Mouse (Mus musculus): ENCODE measurements around the gene Rmdn2.

DNA sequence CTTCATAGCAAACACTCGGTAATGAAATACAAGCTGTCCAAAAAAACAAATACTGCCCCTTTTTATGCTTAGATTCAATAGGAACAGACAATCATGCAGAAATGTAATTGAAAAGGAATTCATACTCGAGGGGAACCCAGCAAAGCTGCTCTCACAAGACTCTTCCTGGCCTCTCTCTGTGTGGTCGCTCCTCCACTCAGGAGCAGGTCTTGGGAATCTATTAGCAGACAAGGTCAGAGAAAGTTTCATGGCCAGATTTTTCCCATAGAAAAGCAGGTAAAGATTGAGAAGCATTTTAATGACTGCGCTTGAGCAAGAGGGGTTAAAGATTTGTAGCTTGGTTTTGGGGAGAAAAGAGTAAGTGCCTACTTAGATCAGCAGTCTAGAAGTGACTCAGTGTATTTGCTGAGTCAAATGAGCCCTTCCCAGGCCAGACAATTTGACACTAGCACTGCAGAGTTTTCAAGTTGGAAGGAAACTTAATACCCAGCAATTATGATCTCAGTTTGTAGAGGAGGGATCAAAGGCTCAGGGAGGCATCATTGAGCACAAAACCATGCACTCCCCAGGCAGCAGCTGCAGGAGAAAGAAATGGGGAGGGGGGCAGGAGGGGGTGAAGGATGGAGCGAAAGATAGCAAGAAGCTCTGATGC is 127.3 kb downstream of the Rmdn2 start:
- no peak for TF ChIP-seq CTCF (conservative IDR thresholded peaks at IDR 0.05; ENCODE audit: low read length)
- TF ChIP-seq NANOG (IDR thresholded peaks at IDR 0.05; ENCODE audit: borderline replicate concordance, low read length) = no peak
